Mouse (Mus musculus) megakaryocyte-erythroid progenitor cell, adult 5-6 weeks (primary cell): Measurements from ENCODE around the gene Kmt2d. TPM values are rescaled to one million over a fixed set of nuclear protein-coding genes. Genes with fewer than 3 reads are reported as not detected.
"Not testable (repeated sequence)": the region's sequence is repeated elsewhere in the genome, so short reads cannot be mapped to it uniquely, and the experiment has no call there.

ENCODE experiments used
- ATAC-seq: replicated peaks from 2 replicates; pipeline ENCODE4 v1.8.0; 2016; ENCODE audit warnings: mild to moderate bottlenecking, inconsistent platforms; ENCODE audit not compliant: severe bottlenecking, poor library complexity, low FRiP score, low TSS enrichment
- total RNA-seq, 2 experiments: library from RNA; stranded (forward) in 1 of 2; stranded (reverse) in 1 of 2; fragments of 200-1000, 215-1000 nt in 1 of 2; fragments of >200 nt in 1 of 2; fragmentation: Nextera tagmentation in 1 of 2; gene quantifications; 2 replicates each; pipeline ENCODE4 v1.2.3; 2014 to 2017

Gene Kmt2d
- total RNA-seq (2014; fragmentation: Nextera tagmentation): 55.2 and 72.7 TPM in 2 replicates
- 27.5 and 31.8 TPM in 2 replicates for total RNA-seq (2017)

DNA sequence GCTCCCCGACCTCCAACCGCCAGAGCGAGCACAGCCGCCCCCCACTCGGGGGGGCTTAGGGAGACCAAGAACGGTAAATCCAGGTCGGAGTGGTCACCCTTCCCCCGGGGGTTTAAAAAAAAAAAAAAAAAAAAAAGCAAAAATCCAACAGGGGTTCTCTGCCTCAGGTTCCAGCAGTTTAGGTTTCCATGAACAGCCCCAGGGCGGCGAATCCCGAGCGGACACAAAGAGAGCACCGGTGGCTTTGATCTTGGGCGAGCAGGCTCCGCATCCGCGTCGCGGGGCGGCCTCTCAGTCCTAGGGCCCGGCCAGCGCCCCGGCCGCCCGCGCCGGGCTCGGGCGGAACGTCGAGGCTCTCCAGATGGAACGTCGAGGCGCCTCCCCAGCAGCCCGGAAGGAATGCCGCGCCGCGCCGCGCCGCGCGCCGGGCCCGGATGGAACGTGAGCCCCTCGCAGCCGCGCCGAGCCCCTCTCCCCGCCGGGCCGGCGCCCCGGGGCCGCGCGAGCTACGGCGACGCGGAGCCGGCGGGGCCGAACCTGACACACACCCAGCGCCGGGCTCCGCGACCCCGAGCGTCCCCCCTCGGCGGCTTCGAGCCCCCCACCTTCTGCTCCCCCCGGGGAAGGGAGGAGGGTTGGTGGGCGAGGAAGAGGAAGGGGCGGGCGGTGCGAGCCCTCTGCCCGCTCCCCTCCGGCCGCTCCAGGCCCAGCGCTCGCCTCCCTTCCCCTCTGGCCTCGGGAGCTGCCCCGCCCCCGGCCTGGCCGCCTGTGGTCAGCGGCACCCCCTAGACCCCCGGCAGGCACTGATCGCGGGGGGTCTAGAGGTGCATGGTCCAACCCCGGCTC, at the start of gene Kmt2d:
Gene Kmt2d (minus strand): TSS at position 135 of the 846 bp plus-strand sequence.
- ATAC-seq: no peak

DNA sequence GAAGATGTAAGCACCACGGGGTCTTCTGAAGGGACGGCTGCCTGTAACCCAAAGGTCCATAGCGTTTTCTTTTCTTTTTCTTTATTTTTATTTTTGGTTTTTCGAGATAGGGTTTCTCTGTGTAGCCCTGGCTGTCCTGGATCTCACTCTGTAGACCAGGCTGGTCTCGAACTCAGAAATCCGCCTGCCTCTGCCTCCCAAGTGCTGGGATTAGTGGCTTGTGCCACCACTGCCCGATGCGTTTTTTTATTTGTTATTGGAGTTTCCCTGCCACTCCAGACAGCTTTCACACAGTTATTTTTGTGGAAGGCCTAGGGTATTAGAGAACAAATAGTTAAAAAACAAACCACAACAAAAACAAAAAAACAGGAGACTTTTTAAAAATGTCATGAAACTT, 47.5 kb upstream of the Kmt2d start:
- ATAC-seq: not testable (repeated sequence)

DNA sequence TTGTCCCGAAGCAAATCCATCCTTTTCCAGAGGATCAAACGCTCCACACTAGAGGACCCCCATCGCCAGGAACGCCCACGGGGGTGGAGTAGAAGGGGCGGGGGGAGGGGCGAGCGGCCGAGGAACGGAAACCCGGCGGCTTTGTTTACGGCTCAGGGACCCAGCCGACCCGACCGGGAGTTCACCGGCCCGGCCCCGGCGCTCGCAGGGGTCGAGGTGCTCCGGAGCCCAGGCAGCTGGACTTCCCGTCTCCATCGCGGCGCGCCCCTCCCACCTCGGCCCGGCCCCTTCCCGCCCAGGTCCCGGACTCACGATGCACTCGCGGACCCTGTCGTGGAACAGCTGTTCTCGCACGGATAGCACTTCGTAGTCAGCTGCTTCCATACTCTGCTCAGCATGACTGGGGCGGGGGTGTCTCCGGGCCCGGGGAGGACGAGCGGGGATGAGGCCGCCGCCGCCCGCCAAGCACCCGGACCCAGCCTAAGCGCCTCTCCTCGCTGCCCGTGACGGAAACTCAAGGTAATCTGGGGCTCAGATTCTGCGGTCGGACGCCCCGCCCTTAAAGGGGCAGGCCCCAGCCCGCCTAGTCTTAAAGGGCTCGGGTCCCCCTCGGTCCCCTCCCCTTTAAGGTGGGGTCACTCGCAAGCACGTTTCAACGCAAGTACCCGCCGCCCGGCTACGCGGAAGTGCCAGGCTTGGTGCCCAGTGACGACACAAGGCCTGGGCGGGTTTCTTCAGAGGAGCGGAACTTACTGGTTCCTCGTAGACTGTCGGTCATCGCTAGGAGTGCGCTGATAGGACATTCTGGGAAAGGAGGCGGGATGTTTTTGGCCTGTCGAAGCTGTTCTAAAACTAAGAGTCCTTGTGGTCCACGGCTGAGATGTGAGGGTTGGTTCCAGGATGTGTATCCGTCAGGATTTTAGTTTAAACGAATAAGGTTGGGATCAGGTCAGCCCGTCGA, 46.8 kb upstream of the Kmt2d start, which contains the start of gene Lmbr1l:
Gene Lmbr1l (minus strand): TSS at position 694 of the 961 bp plus-strand sequence.
- peak; percentile 99 for ATAC-seq

DNA sequence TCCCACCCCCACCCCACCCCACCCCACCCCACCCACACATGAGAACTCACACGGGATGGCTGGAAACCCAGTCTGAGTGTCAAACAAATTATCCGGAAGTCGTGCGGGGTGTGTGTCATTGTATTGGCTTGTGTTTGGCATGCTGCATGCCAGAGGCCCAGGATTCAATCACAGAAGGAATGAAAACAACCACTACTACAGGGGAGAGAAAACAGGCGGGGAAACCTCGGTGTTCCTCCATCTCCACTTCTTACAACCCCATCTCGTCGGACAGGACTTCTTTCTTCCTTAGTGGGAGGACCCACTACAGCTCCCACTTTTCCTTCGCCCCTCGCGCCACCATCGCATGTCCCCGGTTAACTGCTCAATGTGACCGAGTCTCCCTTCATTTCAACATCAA, 46.1 kb upstream of the Kmt2d start:
- no peak for ATAC-seq

DNA sequence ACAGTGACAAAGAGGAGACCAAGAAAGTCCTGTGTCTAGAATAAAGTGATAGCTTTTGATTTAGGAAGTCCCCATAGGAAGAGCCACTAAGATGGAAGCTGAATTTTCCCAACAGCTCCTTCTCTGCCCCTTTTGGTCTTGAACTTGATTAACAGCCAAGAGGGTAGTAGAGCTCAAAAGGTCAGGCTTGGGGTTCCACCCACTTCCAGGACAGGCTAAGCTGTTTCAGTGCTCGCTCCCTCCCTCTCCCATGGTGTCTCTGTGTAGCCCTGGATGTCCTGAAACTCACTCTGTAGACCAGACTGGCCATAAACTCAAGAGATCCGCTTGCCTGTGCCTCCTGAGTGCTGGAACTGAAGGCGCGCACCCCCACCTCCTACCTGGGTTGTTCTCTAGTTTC, 45.0 kb upstream of the Kmt2d start:
- ATAC-seq: no peak

DNA sequence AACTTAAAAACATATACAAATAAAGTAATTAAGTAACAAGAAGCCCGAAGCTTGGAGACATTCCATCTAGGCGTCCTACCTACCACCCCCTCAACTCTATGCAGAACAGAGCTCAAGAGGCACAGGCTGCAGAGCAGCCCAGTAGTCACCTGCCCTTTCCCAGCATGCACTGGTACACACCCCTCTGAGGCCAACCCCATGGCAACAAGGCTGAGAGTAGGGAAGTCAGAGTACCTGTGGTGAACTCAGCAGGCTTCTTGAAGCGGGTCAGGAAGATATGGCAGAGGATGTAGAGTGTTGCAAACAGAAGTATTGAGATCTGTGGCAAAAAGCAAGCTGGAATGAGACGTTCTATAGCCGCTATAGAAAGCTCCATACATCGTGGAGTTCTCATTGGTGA, 43.9 kb upstream of the Kmt2d start:
- ATAC-seq: no peak

DNA sequence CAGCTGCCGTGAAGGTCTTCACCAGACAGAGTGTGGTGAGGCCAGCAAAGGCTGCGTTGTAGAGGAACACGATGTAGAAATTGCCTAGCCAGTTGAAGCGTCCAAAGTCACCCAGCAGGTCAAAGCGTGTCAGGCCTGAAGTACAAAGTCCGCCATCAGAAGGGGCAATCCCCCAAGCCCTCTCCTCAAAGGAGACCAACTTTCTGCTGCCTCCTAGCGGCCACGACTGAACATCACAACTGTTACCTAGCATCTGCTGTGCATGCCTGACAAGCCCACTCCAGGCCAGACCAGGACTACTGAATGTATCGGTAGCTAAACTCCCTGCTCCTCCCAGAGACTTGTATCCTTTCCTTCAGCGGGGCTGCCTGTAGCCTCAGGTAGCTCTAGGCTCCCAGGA, 33.7 kb upstream of the Kmt2d start:
- no peak; the same call in 1 of the 2 replicates for ATAC-seq

- ATAC-seq: no peak
Observed at GRCm38 (mm10) chr15:98902600-98902999, 31.6 kb upstream of the Kmt2d start.

DNA sequence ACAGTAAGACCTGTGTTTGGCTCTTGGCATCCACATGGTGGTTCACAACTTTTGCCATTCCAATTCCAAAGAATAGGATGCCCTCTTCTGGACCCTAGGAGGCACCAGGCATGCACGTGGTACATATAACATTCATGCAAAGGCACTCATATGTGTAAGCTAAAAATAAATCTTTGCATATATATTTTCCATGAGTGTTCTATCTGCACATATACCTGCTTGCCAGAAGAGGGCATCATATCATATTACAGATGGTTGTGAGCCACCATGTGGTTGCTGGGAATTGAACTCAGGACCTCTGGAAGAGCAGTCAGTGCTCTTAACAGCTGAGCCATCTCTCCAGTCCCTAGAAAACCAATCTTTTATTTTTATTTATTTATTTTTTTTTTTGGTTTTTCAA, 30.5 kb upstream of the Kmt2d start:
- no peak for ATAC-seq

- ATAC-seq: no peak
Observed at GRCm38 (mm10) chr15:98897928-98898800, 27.2 kb upstream of the Kmt2d start, which contains the start of gene Dhh. TSS of gene Dhh (minus strand) at chr15:98898540.

- no peak for ATAC-seq
Observed at GRCm38 (mm10) chr15:98897495-98897894, 26.5 kb upstream of the Kmt2d start.

- no peak for ATAC-seq
Observed at GRCm38 (mm10) chr15:98895635-98896589, 24.9 kb upstream of the Kmt2d start.

GRCm38 (mm10) chr15:98894746-98895634, 24.0 kb upstream of the Kmt2d start:
- no peak for ATAC-seq

GRCm38 (mm10) chr15:98893940-98894745, 23.1 kb upstream of the Kmt2d start, which contains the start of gene Rhebl1:
TSS of gene Rhebl1 (minus strand) at chr15:98894540.
- ATAC-seq: no peak

DNA sequence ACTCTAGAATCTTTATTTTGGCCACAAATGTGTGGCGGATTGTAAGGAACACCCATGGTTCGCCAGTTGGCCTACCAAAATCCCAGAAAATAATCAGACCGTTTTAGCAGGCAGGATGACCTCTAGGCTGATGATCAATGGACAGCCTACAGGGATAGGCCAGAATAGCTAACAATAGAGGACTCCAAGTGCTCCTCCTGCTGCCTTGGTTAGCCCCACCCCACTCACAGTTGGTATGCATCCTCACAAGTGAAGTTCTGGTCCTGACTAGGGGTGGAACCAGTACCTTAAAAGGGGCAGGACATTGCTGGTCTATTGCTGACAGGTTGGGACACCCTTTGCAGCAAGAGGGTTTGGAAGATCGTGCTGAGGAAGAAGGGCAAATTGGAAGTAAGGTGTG, 22.0 kb upstream of the Kmt2d start:
- no peak for ATAC-seq

- peak; percentile 88 for ATAC-seq
Observed at GRCm38 (mm10) chr15:98891907-98892606, 21.1 kb upstream of the Kmt2d start.
